Mouse (Mus musculus) midbrain, embryonic 12.5 days (tissue): ENCODE measurements around the gene Diaph3. TPM values are rescaled to one million over a fixed set of nuclear protein-coding genes. Genes with fewer than 3 reads are reported as not detected.

ENCODE experiments used
- ATAC-seq: fragments of 200-750 bp; cut with Nextera tagmentation; 2 replicates; pipeline ENCODE4 v1.8.0; 2017; ENCODE audit warnings: low read depth, moderate TSS enrichment, moderate library complexity; ENCODE audit not compliant: low FRiP score
- H3K27ac ChIP-seq: fragments of 300-500 bp; sonication (generic); replicated peaks from 2 replicates; pipeline ENCODE4 v1.5.1; 2016; ENCODE audit warnings: mild to moderate bottlenecking
- H3K27me3 ChIP-seq: fragments of 300-500 bp; sonication (generic); 2 replicates; pipeline ENCODE4 v1.6.1; 2016; ENCODE audit warnings: mild to moderate bottlenecking
- H3K36me3 ChIP-seq: fragments of 300-500 bp; sonication (generic); 2 replicates; pipeline ENCODE4 v1.6.1; 2016
- H3K4me1 ChIP-seq: fragments of 300-500 bp; sonication (generic); 2 replicates; pipeline ENCODE4 v1.6.1; 2016
- H3K4me2 ChIP-seq: fragments of 300-500 bp; sonication (generic); replicated peaks from 2 replicates; pipeline ENCODE4 v1.6.1; 2016; ENCODE audit warnings: mild to moderate bottlenecking, moderate library complexity
- H3K4me3 ChIP-seq: fragments of 300-500 bp; sonication (generic); 2 replicates; pipeline ENCODE4 v1.5.1; 2016; ENCODE audit warnings: mild to moderate bottlenecking
- H3K9ac ChIP-seq: fragments of 300-500 bp; sonication (generic); replicated peaks from 2 replicates; pipeline ENCODE4 v1.6.1; 2016; ENCODE audit warnings: mild to moderate bottlenecking, moderate library complexity
- H3K9me3 ChIP-seq: fragments of 300-500 bp; sonication (generic); 2 replicates; pipeline ENCODE4 v1.6.1; 2016; ENCODE audit warnings: mild to moderate bottlenecking
- WGBS: fragments of 180-500 bp; shearing (Covaris S2); methylation state at CpG from one replicate; pipeline ENCODE4 v1.1.7; 2016; 5-methylcytosine and 5-hydroxymethylcytosine counted together
- polyA plus RNA-seq: library from polyadenylated mRNA; unstranded; fragments of >200 nt; fragmentation: Nextera tagmentation; extraction: Ambion mirVana; gene quantifications from 2 replicates; pipeline ENCODE4 v1.2.1, GENCODE M21; 2016

Gene Diaph3
- polyA plus RNA-seq, 1 experiment from 2014 or later = 10.2 TPM

DNA sequence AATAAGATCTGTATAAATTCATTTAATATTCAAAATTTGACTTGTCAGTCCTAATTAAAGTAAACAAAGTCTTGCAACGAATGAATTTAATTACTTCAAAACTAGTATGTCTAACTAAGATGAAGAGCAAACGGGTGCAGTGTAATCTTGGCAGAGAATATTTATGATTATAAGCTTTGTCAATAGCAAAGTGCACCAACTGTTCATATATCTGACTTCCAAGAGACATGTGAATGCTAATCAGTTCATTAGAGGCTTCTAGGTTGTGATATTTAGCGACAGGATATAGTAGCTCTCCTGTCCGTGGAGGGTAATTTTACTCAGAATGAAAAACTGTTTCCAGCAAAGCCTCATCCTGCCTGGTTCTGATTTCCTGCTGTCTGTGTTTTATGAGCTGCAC lies 308.0 kb downstream of the Diaph3 start:
- H3K9ac ChIP-seq = no peak overlapping the region
- 83% methylated on average over 4 of the region's 4 CpGs for WGBS
- H3K27ac ChIP-seq = no peak overlapping the region
- H3K36me3 ChIP-seq = no peaks in the 10 kb centered on the region
- ATAC-seq = no peak
- no peaks in the 10 kb centered on the region for H3K27me3 ChIP-seq
- no peaks in the 10 kb centered on the region for H3K9me3 ChIP-seq
- no peak overlapping the region for H3K4me3 ChIP-seq
- H3K4me2 ChIP-seq = no peak overlapping the region
- H3K4me1 ChIP-seq = no peaks in the 10 kb centered on the region

DNA sequence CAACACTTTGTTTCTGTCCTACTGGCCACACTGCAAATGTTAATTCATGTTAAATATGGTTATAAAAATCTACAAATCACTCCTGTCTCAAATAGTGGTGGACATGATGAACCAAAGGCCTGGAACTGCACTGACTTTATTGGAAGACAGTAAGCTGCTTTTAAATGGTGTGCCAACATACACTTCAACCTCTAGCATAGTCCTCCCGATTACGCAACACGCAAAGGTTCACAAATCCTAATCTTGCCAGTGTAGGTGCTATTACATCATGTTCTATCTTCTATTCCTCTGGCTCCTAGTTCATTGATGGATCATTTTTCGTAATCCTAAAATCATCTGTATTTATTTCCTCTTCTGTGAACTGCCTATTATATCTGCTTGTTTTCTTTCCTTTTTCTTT lies 324.8 kb downstream of the Diaph3 start:
- Histone ChIP-seq H3K9me3 (no peaks in the 10 kb centered on the region), H3K36me3 (no peaks in the 10 kb centered on the region), H3K4me3 (no peak overlapping the region), H3K27ac (no peak overlapping the region), H3K9ac (no peak overlapping the region), H3K27me3 (no peaks in the 10 kb centered on the region), H3K4me2 (no peak overlapping the region), H3K4me1 (no peaks in the 10 kb centered on the region)
- 96% methylated on average over 4 of the region's 4 CpGs for WGBS
- ATAC-seq = no peak

DNA sequence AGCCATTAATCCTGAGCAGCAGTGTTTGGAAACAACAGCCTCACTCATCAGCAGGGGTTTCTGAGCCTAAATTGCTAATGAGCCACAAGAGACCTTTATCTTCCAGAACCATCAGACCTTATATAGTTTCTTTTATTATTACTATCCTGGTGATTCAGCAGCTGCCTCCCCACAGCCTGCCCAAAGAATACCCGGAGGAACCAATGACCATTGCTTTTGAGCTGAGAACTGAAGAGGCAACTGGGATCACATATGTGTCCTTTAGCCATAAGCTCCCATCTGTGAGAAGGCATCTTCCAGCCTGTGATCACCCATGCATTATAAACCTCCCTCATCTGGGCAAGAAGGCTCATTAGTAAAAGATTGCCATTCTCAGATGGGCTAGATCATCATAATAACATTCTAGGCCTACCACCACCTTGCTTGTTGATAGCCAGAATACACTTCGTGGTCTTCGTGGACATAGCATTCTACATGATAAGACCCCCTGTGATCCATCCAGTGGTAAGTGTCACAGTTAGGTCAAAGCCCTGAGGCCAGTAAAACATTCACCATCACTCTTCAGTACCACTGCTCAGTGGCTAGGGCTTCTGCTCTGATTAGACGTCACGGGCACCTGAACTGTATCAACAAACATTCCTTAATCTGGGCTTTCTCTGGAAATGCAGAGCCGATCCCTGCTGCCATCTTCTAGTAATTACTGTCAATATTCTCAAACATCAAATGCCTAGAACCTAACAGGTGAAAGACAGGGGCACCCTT lies 352.0 kb downstream of the Diaph3 start:
- Histone ChIP-seq H3K9ac (no peak overlapping the region), H3K27me3 (no peaks in the 10 kb centered on the region), H3K4me3 (no peak overlapping the region), H3K4me2 (no peak overlapping the region), H3K9me3 (no peaks in the 10 kb centered on the region), H3K27ac (no peak overlapping the region), H3K36me3 (no peaks in the 10 kb centered on the region), H3K4me1 (peaks cover 8% of the 10 kb centered on the region; the same call in 1 of the 2 replicates)
- peak; percentile 57; the same call in 1 of the 2 replicates for ATAC-seq
- 78% methylated on average over 6 of the region's 6 CpGs for WGBS

DNA sequence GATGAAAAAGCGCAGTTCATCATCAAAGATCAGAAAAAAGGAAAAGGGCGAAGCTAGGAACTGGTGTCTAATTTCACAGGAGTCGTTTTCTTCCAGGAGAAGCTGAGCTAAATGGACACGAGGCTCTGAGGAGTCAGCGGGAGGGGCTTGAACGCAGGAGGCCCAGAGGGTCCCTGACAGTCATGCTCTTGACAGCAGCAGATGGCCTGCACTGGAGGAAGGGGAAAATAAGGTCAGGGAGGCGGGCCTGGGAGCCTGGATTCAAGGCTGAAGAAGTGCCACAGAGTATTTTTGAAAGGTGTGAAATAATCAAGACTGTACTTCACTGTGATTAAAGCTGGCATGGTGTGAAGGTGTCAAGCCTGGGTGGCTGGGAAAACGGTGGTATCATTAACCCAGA lies 354.2 kb downstream of the Diaph3 start:
- Histone ChIP-seq H3K4me1 (peaks cover 8% of the 10 kb centered on the region; the same call in 1 of the 2 replicates), H3K9me3 (no peaks in the 10 kb centered on the region), H3K9ac (no peak overlapping the region), H3K27me3 (no peaks in the 10 kb centered on the region), H3K4me2 (no peak overlapping the region), H3K4me3 (no peak overlapping the region), H3K36me3 (no peaks in the 10 kb centered on the region), H3K27ac (no peak overlapping the region)
- ATAC-seq = peak; percentile 80
- 33% methylated on average over 8 of the region's 8 CpGs for WGBS

DNA sequence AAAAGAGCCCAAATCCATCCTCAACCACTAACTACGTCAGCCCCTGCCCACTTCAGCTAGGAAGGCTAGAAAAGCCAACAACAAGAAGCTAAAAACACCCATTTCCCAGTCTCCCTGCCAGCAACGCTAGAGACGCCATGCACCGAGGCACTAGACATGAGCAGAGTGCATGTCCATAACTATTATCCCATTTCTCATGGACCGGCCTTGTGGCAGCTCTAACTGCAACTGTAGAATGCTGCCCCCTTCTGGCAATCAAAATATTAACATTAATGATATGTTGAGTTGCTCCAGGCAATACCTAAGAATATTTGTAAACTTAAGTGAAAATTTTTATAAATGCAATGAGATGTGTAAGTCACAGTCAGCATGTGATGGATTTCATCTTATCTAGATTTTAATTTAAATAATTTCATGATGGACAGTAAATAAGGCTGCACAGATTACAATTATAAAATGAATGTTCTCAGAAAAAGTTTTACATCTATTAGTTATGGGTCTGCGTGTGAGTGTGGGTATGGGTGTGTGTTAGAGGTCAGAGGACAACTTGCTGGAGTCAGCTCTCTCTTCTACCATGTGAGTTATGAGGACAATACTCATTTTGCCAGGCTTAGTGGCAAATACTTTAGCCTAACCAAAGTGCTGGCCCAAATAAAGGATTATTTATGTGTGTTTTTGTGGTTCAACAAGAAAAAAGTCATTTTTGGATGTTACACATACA lies 359.3 kb downstream of the Diaph3 start:
- no peak overlapping the region for H3K4me3 ChIP-seq
- H3K36me3 ChIP-seq = no peaks in the 10 kb centered on the region
- ATAC-seq = peak; percentile 73
- no peaks in the 10 kb centered on the region for H3K9me3 ChIP-seq
- no peak overlapping the region for H3K4me2 ChIP-seq
- no peak overlapping the region for H3K9ac ChIP-seq
- 64% methylated on average over 6 of the region's 6 CpGs for WGBS
- no peaks in the 10 kb centered on the region for H3K27me3 ChIP-seq
- H3K4me1 ChIP-seq = peaks cover under 1% of the 10 kb centered on the region; the same call in 1 of the 2 replicates
- no peak overlapping the region for H3K27ac ChIP-seq

DNA sequence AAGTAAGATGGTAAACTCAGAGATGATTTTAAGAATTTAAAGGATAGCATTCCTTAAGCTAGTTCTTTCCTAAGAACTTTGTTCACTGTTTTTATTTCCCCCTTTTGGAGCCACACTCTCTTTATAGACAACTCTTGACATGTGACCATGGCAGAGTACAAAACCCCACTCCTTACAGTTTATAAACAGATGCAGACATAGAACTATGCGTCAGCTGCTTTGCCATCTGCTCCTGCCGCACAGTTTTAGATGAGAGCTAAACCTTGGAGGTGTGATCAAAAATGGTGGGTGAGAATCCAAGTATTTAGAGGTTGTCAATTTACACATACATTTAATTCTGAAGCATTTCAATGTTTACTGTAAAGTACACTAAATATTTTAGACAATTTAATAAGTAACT lies 367.7 kb downstream of the Diaph3 start:
- Histone ChIP-seq H3K36me3 (no peaks in the 10 kb centered on the region), H3K27ac (no peak overlapping the region), H3K27me3 (no peaks in the 10 kb centered on the region), H3K9ac (no peak overlapping the region), H3K4me1 (no peaks in the 10 kb centered on the region), H3K9me3 (no peaks in the 10 kb centered on the region), H3K4me2 (no peak overlapping the region), H3K4me3 (no peak overlapping the region)
- 92% methylated on average over 2 of the region's 2 CpGs for WGBS
- ATAC-seq = 0 out of 2 replicates have a peak, but pooled peaks have one; percentile 27

DNA sequence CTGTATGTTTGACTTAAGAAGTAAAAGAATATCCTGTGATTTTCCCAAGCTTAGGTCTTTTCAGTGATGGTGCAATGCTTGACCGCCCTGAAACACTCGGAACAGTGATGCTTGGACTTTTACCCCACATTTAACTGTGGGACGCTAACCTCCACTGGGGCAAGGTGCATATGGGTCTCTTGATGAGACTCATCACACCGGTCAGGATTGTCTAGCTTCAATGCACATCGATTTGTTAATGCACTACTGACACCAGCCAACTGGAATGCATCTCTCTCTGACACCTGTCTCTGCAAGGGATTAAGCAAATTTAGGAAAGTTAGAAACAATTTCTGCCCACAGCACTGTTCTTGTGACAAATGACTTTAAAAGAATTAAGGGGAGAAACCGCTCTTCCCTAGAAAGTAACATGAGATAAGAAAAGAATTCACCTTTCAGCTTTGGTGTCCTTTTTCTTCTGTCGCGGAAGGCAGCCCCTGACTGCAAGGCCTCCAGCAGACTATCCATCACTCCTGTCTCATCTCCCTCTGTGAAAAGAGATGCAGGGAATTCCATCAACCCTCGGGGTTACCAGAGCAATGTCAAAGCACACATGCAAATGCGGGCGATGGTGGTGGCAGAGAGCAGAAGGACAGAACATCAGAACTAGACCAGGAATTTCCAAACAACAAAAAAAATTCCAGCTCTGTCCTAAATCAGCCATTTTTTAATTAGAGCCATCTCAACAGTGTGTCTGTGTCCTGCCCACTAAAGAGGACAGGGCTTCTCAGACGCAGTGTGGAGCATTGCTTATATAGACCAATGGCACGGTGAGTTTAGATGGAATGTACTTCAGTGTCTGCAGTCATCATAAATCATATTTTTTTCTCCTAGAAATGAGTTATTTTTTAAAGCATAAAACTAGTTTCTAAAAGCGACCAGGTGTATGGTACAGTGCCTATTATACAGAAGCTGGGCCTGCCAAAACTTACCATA lies 368.6 kb downstream of the Diaph3 start:
- 74% methylated on average over 14 of the region's 14 CpGs for WGBS
- H3K4me2 ChIP-seq = no peak overlapping the region
- H3K36me3 ChIP-seq = no peaks in the 10 kb centered on the region
- no peaks in the 10 kb centered on the region for H3K4me1 ChIP-seq
- no peaks in the 10 kb centered on the region for H3K9me3 ChIP-seq
- no peak overlapping the region for H3K4me3 ChIP-seq
- H3K27ac ChIP-seq = no peak overlapping the region
- no peak for ATAC-seq
- no peak overlapping the region for H3K9ac ChIP-seq
- no peaks in the 10 kb centered on the region for H3K27me3 ChIP-seq

DNA sequence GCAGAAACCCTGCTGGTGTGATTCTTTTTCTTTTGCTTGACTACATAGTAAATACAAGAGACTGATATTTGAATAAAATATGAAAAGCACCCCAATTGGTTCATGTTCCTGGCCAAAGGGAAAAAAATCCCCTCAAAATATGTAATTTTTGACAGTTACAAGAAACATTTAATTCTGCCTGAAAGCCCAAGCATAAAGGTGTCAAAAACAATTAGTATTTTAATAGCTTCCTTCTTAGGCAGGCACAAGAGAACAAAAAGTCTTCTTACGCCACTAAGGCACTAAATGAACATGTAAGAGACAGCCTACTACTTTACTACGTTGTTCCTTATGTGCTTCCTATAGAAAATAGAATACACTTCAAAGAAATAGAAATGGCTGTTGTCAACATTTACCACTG lies 376.7 kb downstream of the Diaph3 start:
- Histone ChIP-seq H3K9ac (no peak overlapping the region), H3K36me3 (no peaks in the 10 kb centered on the region), H3K4me1 (peaks cover 4% of the 10 kb centered on the region; the same call in 1 of the 2 replicates), H3K27ac (no peak overlapping the region), H3K27me3 (no peaks in the 10 kb centered on the region), H3K4me2 (no peak overlapping the region), H3K9me3 (no peaks in the 10 kb centered on the region), H3K4me3 (no peak overlapping the region)
- 52% methylated on average over 2 of the region's 2 CpGs for WGBS
- no peak for ATAC-seq

DNA sequence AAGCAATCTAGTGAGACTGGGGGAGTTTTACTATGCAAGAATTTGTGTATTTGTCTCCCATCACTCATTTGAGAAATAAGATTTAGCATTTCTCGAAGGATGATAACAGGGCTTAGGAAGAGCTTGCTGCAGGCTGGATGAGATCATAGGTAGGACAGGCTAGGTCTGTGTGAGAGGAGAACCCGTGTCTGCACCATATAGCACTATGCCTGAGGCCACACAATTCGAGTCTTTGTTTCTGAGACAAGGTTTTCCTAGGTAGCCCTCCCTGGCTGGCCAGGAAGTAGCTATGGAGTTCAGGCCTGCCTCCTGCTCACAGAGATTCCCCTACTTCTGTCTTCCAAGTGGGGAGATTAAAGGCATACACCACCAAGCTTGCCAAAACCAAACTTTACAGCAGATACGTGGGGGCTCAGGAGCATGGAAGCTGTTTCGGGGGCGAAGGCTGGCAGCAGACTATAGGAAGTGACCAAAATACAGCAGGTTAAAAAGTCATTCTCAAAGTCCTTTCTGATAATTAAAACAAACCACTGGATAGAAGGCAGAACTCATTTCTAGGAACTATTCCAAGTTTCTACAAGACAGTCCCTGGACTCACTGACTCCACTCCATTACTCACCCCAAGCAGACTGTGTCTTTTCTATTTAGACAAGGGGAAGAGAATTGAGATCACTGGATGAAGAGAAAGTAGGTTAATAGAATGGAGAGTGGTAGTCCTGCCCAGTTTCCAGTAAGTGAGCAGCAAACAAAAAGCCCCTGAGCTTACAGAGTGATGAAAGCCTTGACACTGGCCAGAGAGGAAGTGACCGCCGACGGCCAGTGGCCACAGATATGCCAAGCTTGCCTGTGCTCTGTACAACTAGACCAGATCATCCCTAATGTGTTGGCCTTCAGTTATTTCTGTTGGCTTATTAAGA lies 383.2 kb downstream of the Diaph3 start:
- 88% methylated on average over 9 of the region's 9 CpGs for WGBS
- 0 out of 2 replicates have a peak, but pooled peaks cover 4% of the 10 kb centered on the region for H3K4me1 ChIP-seq
- no peak overlapping the region for H3K27ac ChIP-seq

DNA sequence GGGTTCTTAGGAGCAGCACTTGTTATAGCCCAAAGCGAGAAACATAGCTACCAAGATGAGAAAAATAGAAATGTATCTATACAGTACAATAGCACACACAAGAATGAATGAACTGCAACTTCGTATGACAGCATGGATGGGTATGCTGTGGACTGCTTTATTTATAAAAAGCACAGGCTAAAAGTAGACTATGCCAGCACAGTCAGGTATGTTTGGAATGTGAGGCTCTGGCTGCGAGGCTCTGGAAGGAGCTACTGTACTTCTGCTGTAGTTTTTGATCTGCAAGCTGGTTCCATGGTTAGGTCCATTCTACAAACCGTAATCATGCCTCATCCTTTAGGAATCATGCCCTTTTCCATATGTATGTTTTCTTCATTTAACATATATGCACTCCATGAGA lies 383.9 kb downstream of the Diaph3 start:
- no peak overlapping the region for H3K4me2 ChIP-seq
- no peaks in the 10 kb centered on the region for H3K27me3 ChIP-seq
- no peaks in the 10 kb centered on the region for H3K36me3 ChIP-seq
- H3K9me3 ChIP-seq = no peaks in the 10 kb centered on the region
- 0 out of 2 replicates have a peak, but pooled peaks cover 5% of the 10 kb centered on the region for H3K4me1 ChIP-seq
- no peak for ATAC-seq
- no peak overlapping the region for H3K27ac ChIP-seq
- 80% methylated on average over 4 of the region's 4 CpGs for WGBS
- H3K9ac ChIP-seq = no peak overlapping the region
- no peak overlapping the region for H3K4me3 ChIP-seq

More for the DNA sequence above, 383.2 kb downstream of the Diaph3 start:
- no peaks in the 10 kb centered on the region for H3K36me3 ChIP-seq
- H3K9me3 ChIP-seq = no peaks in the 10 kb centered on the region
- no peak overlapping the region for H3K4me3 ChIP-seq
- no peaks in the 10 kb centered on the region for H3K27me3 ChIP-seq
- H3K4me2 ChIP-seq = no peak overlapping the region
- no peak for ATAC-seq
- H3K9ac ChIP-seq = no peak overlapping the region

DNA sequence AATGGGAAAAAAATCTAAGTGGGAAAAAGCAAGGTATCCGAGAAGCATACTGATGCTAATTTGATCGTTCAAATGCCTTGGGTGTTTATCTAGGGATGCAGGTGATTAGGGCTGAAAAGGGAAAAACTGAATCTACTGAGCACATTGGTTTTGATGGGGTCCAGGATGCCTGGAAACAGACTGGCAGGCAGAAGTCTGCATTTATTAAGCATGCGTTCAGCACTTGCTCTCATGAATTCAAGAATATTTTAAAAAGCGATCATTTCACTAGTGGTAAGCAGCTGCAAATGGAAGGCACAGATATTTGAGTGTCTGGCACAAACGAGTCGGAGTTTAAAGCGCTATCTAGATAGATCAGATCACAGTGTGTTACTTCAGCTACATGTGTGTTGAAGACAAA lies 390.7 kb downstream of the Diaph3 start:
- no peak overlapping the region for H3K27ac ChIP-seq
- H3K4me1 ChIP-seq = peaks cover 28% of the 10 kb centered on the region
- no peaks in the 10 kb centered on the region for H3K9me3 ChIP-seq
- H3K4me2 ChIP-seq = no peak overlapping the region
- no peak for ATAC-seq
- 78% methylated on average over 7 of the region's 7 CpGs for WGBS
- H3K9ac ChIP-seq = no peak overlapping the region
- no peak overlapping the region for H3K4me3 ChIP-seq
- peaks cover 4% of the 10 kb centered on the region; the same call in 1 of the 2 replicates for H3K27me3 ChIP-seq
- H3K36me3 ChIP-seq = no peaks in the 10 kb centered on the region
